Mouse (Mus musculus): Measurements from ENCODE around the gene Mex3b.

Mex3b gene

DNA sequence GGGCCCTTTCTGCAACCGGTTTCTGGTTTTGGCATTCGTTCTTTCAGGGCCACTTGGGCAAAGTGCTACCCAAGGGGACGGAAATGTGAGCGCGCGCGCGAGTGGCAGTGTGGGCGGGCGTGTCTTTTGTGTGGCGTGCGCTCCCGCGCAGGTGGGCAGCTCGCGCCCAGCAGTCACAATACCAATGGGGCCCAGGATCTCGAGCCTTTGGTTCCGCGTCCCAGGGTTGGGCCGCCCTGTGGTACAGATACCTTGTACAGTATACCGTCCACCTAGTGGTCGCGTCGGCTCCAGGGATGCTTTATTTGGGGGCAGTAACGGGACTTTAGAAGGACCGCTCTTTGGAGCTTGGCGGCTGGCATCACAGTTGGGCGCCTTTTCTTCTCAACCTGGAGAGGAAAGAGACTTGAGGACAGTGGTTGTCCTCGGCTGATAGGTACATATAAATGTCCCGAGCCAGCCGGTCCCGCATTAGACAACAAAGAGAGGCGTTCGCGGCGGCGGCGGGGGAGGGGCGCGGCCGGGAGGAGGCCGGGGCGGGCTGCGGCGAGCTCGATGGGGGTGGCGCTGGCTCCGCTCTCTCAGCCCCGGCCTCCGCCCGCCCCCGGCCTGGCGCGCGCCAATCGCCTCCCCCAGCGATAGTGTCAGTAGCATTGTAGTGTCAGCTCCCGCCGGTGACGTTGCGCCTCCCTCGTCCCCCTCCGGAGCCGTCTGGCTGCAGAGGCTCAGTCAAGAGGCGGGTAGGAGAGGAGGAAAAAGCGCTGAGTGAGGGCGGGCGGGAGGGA, 455 bp upstream of the Mex3b start:
- peak; percentile 97 for DNase-seq (ENCODE audit: low spot score)

GRCm38 (mm10) chr7:82868309-82869230, 1.4 kb downstream of the Mex3b start:
- DNase-seq (ENCODE audit: low spot score), result peak; percentile 8

GRCm38 (mm10) chr7:82869231-82870147, 2.4 kb downstream of the Mex3b start:
- DNase-seq (ENCODE audit: low spot score), result peak; percentile 12

DNA sequence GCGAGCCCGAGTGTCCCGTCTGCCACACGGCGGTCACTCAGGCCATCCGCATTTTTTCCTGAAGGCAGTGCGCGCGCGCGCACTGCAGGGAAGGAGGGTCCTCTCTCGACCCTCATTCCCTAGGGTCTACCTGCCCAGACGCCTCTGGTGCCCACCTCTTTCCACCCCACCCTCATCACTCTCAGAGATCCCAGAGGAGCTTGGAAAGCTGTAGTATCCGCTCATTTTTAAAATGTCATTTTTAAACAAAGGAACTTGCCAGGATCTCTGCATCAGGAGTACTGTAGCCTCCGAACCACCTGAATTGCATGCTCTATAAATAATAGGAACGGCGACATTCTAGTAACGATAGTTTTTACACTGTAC, 3.0 kb downstream of the Mex3b start:
- DNase-seq (ENCODE audit: low spot score), result no peak

DNA sequence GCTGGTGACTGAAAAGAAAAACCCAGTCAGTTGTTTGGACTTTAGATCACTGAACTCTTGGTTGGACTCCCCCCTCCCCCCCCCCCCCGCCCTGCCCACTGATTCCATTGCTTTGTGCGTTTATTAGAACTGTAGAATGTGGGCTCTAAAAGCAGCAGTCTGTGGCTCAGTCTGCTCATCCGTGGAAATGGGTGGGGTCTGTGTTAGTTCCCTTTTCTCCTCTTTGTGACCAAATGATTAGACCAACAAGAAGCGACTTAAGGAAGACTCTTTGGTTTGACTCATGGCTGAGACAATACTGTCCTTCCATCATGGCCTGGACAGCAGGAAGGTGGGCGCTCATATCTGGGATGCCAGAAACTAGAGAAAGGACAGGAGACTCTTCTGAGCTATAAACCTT, 9.4 kb downstream of the Mex3b start:
- no peak for DNase-seq (ENCODE audit: low spot score)

DNA sequence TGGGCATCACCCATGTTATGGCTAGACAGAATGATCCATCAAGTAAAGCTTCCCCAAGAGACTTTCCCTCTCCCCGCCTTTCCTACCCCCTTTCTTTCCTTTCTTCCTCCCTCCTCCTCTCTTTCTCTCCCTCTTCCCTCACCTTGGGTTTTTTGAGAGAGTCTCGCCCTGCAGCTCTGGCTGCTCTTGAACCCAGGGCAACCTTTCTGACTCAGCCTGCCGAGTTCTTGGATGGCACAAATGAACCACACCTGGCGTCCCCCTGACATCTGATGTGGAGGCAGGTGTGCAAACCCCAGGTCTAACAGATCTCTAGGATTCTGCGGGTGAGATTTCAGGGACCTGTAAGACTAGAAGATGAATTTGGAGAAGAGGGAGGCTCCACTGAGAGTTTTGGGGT, 12.9 kb downstream of the Mex3b start:
- DNase-seq (ENCODE audit: low spot score), result no peak

- no peak for DNase-seq (ENCODE audit: low spot score)
These were observed 13.6 kb downstream of the Mex3b start for GRCm38 (mm10) chr7:82880700-82881099.

DNA sequence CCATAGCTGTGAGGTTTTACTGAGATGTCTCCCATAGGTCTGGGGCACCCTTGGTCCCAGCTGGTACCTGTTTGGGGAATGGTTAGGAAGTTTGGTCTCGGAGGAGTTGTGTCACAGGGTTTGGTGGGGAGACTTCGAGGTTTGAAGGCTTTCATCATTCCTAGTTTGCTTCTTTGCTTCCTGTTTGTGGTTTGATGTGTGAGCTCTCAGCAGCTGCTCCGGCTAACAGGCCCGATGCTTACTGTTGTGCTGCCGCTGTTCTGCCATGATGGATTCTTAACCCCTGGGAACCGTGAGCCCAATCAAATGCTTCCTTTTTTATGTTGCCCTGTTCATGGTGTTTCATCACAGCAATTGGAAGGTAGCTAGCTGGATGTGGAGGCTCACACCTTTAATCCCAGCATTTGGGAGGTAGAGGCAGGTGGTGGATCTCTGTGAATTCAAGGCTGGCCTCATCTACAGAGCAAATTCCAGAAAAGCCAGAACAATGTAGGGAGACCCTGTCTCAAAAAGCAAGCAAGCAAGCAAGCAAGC, 23.3 kb downstream of the Mex3b start:
- DNase-seq (ENCODE audit: low spot score), result no peak

- DNase-seq (ENCODE audit: low spot score), result no peak
These were observed 23.9 kb downstream of the Mex3b start for GRCm38 (mm10) chr7:82890875-82891515.

- DNase-seq (ENCODE audit: low spot score), result no peak
These were observed 27.2 kb downstream of the Mex3b start for GRCm38 (mm10) chr7:82894366-82894765.

DNA sequence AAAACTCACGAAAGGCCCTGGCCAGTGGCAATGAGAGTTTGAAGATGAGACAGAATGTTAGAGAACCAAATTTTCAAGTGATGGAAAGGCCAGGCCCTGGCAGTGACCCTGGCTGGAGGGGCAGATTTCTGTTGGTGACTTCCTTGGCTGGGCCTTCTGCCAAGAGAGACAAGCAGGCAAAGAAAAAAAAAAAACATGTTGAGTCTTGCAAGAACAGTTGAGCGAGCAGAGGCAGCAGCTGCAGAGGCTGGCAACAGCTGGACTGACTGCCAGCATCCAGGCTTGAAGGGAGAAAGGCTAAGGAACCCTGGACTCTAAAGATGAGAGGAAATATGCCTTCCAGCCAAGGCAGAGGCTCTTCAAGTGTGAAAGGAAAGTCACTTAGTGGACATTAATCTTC, 28.5 kb downstream of the Mex3b start:
- DNase-seq (ENCODE audit: low spot score), result peak; percentile 21

DNA sequence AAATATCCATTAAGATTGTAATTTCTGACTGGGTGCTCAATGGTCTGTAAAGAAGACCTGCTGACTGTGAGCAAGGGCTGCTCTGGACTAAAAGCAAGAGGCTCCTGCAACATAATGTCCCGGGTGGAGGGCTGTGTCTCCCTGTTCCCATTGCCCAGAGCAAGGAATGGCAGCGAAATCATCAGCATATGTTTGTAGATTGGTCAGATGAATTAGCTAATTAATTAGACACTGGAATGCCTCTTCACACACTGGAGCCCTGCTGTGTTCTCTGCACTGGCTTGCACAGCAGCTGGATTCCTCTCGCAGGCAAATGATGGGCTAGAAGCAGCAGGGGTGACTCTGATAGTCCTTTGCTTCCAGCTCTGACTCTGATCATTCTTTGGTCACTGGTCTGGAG, 29.6 kb downstream of the Mex3b start:
- no peak for DNase-seq (ENCODE audit: low spot score)

DNA sequence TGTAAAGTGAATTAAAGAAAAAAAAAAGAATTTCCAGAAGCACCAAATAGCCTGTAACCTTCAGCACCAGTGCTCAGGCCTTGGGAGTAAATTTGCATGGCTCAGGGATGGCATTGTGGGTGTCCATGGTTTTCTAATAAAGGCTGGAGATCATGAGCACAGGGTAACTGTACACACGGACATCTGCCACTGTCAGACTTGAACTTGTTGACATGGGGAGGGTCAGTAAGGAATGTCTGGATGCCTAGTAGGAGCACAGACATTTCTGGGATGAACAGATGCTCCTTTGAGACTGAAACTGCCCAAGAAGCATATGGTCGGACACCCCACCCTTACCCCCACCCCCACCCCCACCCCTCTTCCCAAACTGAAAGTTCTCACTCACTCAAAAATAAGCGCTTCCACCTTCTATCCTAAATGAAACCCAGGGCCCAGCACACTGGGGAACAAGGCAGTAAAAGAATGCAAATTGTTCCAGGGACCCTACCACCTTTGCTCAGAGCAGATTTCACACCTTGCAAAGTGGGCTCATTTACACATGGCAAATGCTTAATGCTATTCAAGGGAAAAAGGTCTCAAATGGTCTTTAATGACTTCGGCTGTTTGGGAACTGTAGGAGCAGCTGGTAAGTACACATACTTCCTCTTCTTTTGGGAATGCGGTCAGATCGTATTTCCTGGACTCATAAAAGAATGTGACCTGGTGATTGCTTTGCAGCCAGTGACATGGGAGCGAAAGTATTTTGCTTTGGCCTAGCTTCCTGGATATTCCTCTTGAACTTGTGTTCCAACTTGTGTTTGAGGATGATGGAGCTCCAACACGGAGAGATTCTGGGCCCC, 32.5 kb downstream of the Mex3b start:
- DNase-seq (ENCODE audit: low spot score), result no peak

- DNase-seq (ENCODE audit: low spot score), result no peak
These were observed 35.9 kb downstream of the Mex3b start for GRCm38 (mm10) chr7:82903006-82903405.

DNA sequence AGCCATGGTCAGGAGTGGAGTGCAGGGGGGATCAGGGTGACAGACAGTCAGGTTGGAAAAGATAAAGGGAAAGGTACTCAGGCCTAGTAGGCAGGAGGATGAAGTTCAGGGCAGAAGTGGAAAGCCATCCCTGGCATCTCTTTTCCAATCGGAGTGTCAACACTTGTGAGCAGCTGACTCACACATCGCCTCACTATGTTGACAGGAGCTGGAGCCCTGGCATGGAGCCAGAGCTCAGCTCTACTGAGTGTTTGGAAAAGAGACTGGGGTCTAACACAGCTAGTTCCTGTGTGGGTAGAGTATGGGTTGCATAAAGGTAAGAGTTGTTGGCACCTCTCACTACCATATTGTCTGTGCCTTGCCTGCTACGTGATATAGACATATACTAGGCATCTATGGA, 38.4 kb downstream of the Mex3b start:
- no peak for DNase-seq (ENCODE audit: low spot score)

DNA sequence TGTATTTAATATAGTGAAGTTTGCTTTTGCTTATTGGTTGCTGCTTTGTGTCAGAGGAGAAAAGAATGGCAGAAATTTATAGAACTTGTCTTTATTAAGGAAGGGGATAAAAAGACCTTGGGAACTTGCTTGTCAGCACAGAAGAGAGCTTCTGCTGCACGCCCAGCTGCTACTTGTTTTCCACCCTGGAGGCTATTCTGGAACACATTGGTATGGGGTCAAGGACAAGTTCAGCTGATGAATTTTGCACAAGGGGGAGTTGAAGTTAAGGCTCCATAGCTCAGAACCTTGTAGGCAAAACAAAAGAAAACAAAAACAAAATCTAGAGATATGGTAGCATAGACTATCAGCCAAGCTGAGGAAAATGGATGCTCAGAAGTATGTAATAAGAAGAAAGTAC, 39.9 kb downstream of the Mex3b start:
- peak; percentile 55 for DNase-seq (ENCODE audit: low spot score)

- DNase-seq (ENCODE audit: low spot score), result no peak
These were observed 43.6 kb downstream of the Mex3b start for GRCm38 (mm10) chr7:82910536-82911384.

DNA sequence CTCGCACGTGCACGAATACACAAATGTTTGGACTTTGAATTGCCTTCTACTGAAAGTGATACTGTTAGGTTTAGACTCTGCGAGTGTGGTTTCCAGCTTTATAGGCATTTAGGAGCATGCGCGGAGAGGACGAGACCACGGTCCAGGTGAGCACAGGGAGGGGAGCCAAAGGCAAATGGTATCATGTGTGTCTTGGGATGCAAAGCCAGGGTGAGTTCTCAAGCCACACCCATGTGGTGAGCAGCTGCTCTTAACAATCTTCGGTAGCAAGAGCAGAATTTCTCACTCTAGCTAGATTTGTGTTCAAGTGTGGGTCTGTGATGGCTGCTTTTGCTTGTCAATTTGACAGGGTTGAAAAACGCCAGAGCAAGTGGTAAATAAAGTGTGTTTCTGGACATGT, 44.4 kb downstream of the Mex3b start:
- no peak for DNase-seq (ENCODE audit: low spot score)

GRCm38 (mm10) chr7:82914297-82914696, 47.2 kb downstream of the Mex3b start:
- DNase-seq (ENCODE audit: low spot score), result no peak

Measured in ovary, adult 18-20 months (tissue).